In the genomic region with DNA sequence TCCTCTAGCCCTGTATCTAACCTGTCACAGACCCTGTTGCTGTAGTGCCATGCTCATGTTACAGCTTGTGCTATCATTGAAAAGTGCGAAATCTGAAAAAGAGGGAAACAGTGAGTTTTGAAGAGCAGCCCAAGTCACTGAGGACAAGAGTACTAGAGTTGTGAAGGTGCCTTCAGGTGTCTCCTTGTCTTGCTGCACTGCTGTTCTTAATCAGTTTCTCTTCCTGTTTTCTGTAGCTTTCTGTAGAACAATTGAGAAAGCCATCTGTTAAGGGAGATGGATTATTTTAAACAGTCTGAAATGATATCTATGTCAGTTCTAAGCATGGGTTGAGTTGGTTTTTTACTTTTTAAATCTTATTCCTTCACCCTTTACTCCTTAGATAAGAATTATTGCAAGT, we compare ENCODE assay signal across 21 mouse cellular contexts.
"Had no signal": no experiment of that assay in that cellular context is flagged by ENCODE, and none has a peak within 500 bp of the region (broad histone marks: within the 10 kb centered on the region; RNA-seq: fewer than 3 reads in every experiment).

No protein-coding gene starts in this region.

- H3K9me3 ChIP-seq: intestine, embryonic 15.5 days; limb, embryonic 12.5 days; limb, embryonic 15.5 days; midbrain, embryonic 12.5 days; midbrain, embryonic 15.5 days; neural tube, embryonic 13.5 days had no signal

- ATAC-seq: intestine, embryonic 15.5 days; liver, postnatal 0 days; midbrain, embryonic 15.5 days had no signal

- H3K27me3 ChIP-seq: intestine, embryonic 15.5 days; limb, embryonic 12.5 days; limb, embryonic 15.5 days; midbrain, embryonic 12.5 days; midbrain, embryonic 15.5 days; neural tube, embryonic 13.5 days had no signal

- H3K4me2 ChIP-seq: intestine, embryonic 15.5 days; limb, embryonic 12.5 days; limb, embryonic 15.5 days; liver, embryonic 11.5 days; lung, embryonic 14.5 days; midbrain, embryonic 12.5 days; midbrain, embryonic 15.5 days; neural tube, embryonic 13.5 days had no signal

- H3K9ac ChIP-seq: intestine, embryonic 15.5 days; limb, embryonic 12.5 days; limb, embryonic 15.5 days; liver, embryonic 14.5 days; liver, postnatal 0 days; lung, embryonic 14.5 days; midbrain, embryonic 12.5 days; midbrain, embryonic 15.5 days; neural tube, embryonic 13.5 days had no signal

- DNase-seq: kidney, adult 18-20 months; kidney, adult 9 months; kidney, postnatal 10 days; kidney, postnatal 4 days; left cerebral cortex, postnatal 4 days; liver, postnatal 0 days; lung, embryonic 14.5 days; lung, postnatal 10 days; lung, postnatal 4 days; thymus, adult 2 months; thymus, postnatal 14 days; thymus, postnatal 4 days had no signal

- H3K4me1 ChIP-seq: limb, embryonic 12.5 days; limb, embryonic 15.5 days; midbrain, embryonic 12.5 days; midbrain, embryonic 15.5 days had no signal

- H3K27ac ChIP-seq: intestine, embryonic 15.5 days; limb, embryonic 12.5 days; limb, embryonic 15.5 days; liver, embryonic 14.5 days; midbrain, embryonic 12.5 days; midbrain, embryonic 15.5 days; neural tube, embryonic 13.5 days had no signal

- H3K4me3 ChIP-seq: intestine, embryonic 15.5 days; limb, embryonic 12.5 days; limb, embryonic 15.5 days; midbrain, embryonic 12.5 days; midbrain, embryonic 15.5 days; myocyte; neural tube, embryonic 13.5 days had no signal

- H3K36me3 ChIP-seq: intestine, embryonic 15.5 days; limb, embryonic 12.5 days; limb, embryonic 15.5 days; midbrain, embryonic 12.5 days; midbrain, embryonic 15.5 days; neural tube, embryonic 13.5 days had no signal
